9 mouse cellular contexts compared by ENCODE assay signal in genomic region chr2:91656774-91657173, GRCm38 (mm10). TPM values are rescaled to one million over a fixed set of nuclear protein-coding genes. Genes with fewer than 3 reads are reported as not detected.
DNase-seq lines count a peak whose midpoint lies in the region; ATAC-seq and TF ChIP-seq lines count a peak whose summit lies in the region.
"Had no signal": no experiment of that assay in that cellular context is flagged by ENCODE, and none has a peak within 500 bp of the region (broad histone marks: within the 10 kb centered on the region; RNA-seq: fewer than 3 reads in every experiment).

No protein-coding gene starts in this region.

- H3K4me2 ChIP-seq in liver, embryonic 14.5 days (ENCODE audit: low read depth), result no peak overlapping the region
- H3K4me2 ChIP-seq in stomach, embryonic 14.5 days (replicated peaks; ENCODE audit: low read depth, low read length), result no peak overlapping the region

- no peak for TF ChIP-seq EP300 in liver, embryonic 14.5 days (IDR thresholded peaks at IDR 0.05; ENCODE audit: low read depth)

- no peak for TF ChIP-seq POLR2A in cortical plate, adult 2 months (IDR thresholded peaks at IDR 0.05; ENCODE audit: extremely low read depth, insufficient read depth, low read length)

- H3K4me1 ChIP-seq in cortical plate, adult 2 months (ENCODE audit: control insufficient read depth, insufficient read depth, low read length), result peaks cover 10% of the 10 kb centered on the region
- H3K4me1 ChIP-seq in liver, embryonic 14.5 days (replicated peaks; ENCODE audit: control insufficient read depth in 2 of 2, insufficient read depth in 2 of 2, low read length in 1 of 2), result 0 out of 4 replicates have a peak, but pooled peaks cover 0 to under 1% of the 10 kb centered on the region in 2 experiments
- H3K4me1 ChIP-seq in stomach, embryonic 14.5 days (ENCODE audit: control insufficient read depth, insufficient read depth, low read length), result peaks cover 4% of the 10 kb centered on the region; the same call in 1 of the 2 replicates

- no peak overlapping the region for H3K27ac ChIP-seq in left cerebral cortex, adult 2 months
- no peak overlapping the region for H3K27ac ChIP-seq in cortical plate, adult 2 months (ENCODE audit: insufficient read depth, low read length)
- no peak overlapping the region for H3K27ac ChIP-seq in liver, embryonic 14.5 days
- no peak overlapping the region for H3K27ac ChIP-seq in stomach, embryonic 14.5 days (ENCODE audit: low read length)

- WGBS in liver, embryonic 14.5 days (ENCODE audit: insufficient replicate concordance), result 68% methylated on average over 8 of the region's 8 CpGs
- WGBS in stomach, embryonic 14.5 days, result 55% methylated on average over 8 of the region's 8 CpGs

- intact Hi-C loops in left cerebral cortex, adult 2 months (cut with DNase I), result no loop called here
- intact Hi-C loops in left cerebral cortex, postnatal 10 days (cut with DNase I), result no loop called here
- intact Hi-C loops in left cerebral cortex, postnatal 25 days (cut with DNase I), result no loop called here

- H3K27me3 ChIP-seq in liver, embryonic 14.5 days (ENCODE audit: control insufficient read depth, insufficient read depth, low read length), result no peaks in the 10 kb centered on the region
- H3K27me3 ChIP-seq in stomach, embryonic 14.5 days (ENCODE audit: control insufficient read depth, insufficient read depth, low read length), result no peaks in the 10 kb centered on the region

- no peak overlapping the region for H3K4me3 ChIP-seq in left cerebral cortex, adult 2 months
- H3K4me3 ChIP-seq in cortical plate, adult 2 months (ENCODE audit: insufficient read depth, low read length), result no peak overlapping the region
- H3K4me3 ChIP-seq in liver, embryonic 14.5 days (ENCODE audit: insufficient read depth in 1 of 2, low read depth in 2 of 2, low read length in 2 of 2), result no peak overlapping the region
- no peak overlapping the region for H3K4me3 ChIP-seq in stomach, embryonic 14.5 days (ENCODE audit: low read depth, low read length)
- H3K4me3 ChIP-seq: myocyte had no signal

- peak; percentile 24 for TF ChIP-seq CTCF in left cerebral cortex, adult 2 months (IDR thresholded peaks at IDR 0.05)
- TF ChIP-seq CTCF in cortical plate, adult 2 months (IDR thresholded peaks at IDR 0.05; ENCODE audit: extremely low read depth, insufficient read depth, low read length), result 0 out of 2 replicates have a peak, but pooled peaks have one; percentile 3
- TF ChIP-seq CTCF in liver, embryonic 14.5 days (IDR thresholded peaks at IDR 0.05; ENCODE audit: low read depth), result peak; percentile 65

- ATAC-seq in liver, embryonic 14.5 days (ENCODE audit: insufficient read depth), result no peak
- 0 out of 2 replicates have a peak, but pooled peaks have one; percentile 33 for ATAC-seq in stomach, embryonic 14.5 days (ENCODE audit: insufficient number of reproducible peaks, insufficient read depth, low FRiP score, low read depth)
- ATAC-seq: hindbrain, embryonic 16.5 days had no signal

- no peak for DNase-seq in left cerebral cortex, adult 2 months (ENCODE audit: extremely low spot score in 1 of 2, low spot score in 2 of 2)
- no peak for DNase-seq in left cerebral cortex, postnatal 10 days (ENCODE audit: extremely low spot score in 1 of 2, low spot score in 2 of 2)
- DNase-seq in liver, embryonic 14.5 days (ENCODE audit: low read depth in 3 of 3, low spot score in 3 of 3), result no peak
- DNase-seq in thymus, postnatal 0 days (ENCODE audit: low spot score), result no peak
- DNase-seq in left cerebral cortex, postnatal 25 days (ENCODE audit: low spot score in 2 of 2), result no peak

- H3K9me3 ChIP-seq in liver, embryonic 14.5 days (ENCODE audit: control insufficient read depth, low read length), result no peaks in the 10 kb centered on the region
- no peaks in the 10 kb centered on the region for H3K9me3 ChIP-seq in stomach, embryonic 14.5 days (ENCODE audit: control insufficient read depth, low read depth, low read length)

- H3K36me3 ChIP-seq in liver, embryonic 14.5 days (replicated peaks; ENCODE audit: control insufficient read depth, insufficient read depth, low read depth), result peaks cover 16% of the 10 kb centered on the region
- H3K36me3 ChIP-seq in stomach, embryonic 14.5 days (ENCODE audit: control insufficient read depth, insufficient read depth, low read length), result peaks cover 64% of the 10 kb centered on the region

- no peak overlapping the region for H3K9ac ChIP-seq in liver, embryonic 14.5 days (replicated peaks)
- H3K9ac ChIP-seq in stomach, embryonic 14.5 days (replicated peaks; ENCODE audit: low read depth, low read length), result no peak overlapping the region

RNA-seq across cellular contexts. Expression of gene Arhgap1, which starts 7.1 kb away (rescaled TPM):
- total RNA-seq in left cerebral cortex, adult 2 months (2021), result 10 to 100 TPM; 74.2 to 80.4 TPM
- total RNA-seq in left cerebral cortex, postnatal 10 days (2021), result 10 to 100 TPM; 80.2 to 81.5 TPM
- polyA plus RNA-seq in cortical plate, adult 2 months (2012; rRNA removed), result 68.9 and 72.1 TPM in 2 replicates
- polyA plus RNA-seq in liver, embryonic 14.5 days (2012; rRNA removed), result 22.4 and 25.8 TPM in 2 replicates
- 32.1 and 37.3 TPM in 2 replicates for polyA plus RNA-seq in liver, embryonic 14.5 days (2014; fragmentation: Nextera tagmentation; extraction: Ambion mirVana)
- polyA plus RNA-seq in stomach, embryonic 14.5 days (2014; fragmentation: Nextera tagmentation; extraction: Ambion mirVana), result 147 and 154 TPM in 2 replicates
- 118 and 123 TPM in 2 replicates for polyA plus RNA-seq in thymus, postnatal 0 days (2015; fragmentation: Nextera tagmentation; extraction: Ambion mirVana)
- 10 to 100 TPM; 72.9 to 77.0 TPM for total RNA-seq in left cerebral cortex, postnatal 25 days (2021)

RNA-seq across cellular contexts. Expression of gene Zfp408, which starts 7.2 kb away (rescaled TPM):
- 10 to 100 TPM; 11.7 TPM for total RNA-seq in left cerebral cortex, adult 2 months (2021)
- 10 to 100 TPM; 16.7 to 17.6 TPM for total RNA-seq in left cerebral cortex, postnatal 10 days (2021)
- 13.5 and 13.8 TPM in 2 replicates for polyA plus RNA-seq in cortical plate, adult 2 months (2012; rRNA removed)
- 5.1 and 5.4 TPM in 2 replicates for polyA plus RNA-seq in liver, embryonic 14.5 days (2012; rRNA removed)
- polyA plus RNA-seq in liver, embryonic 14.5 days (2014; fragmentation: Nextera tagmentation; extraction: Ambion mirVana), result 1.0 and 1.2 TPM in 2 replicates
- polyA plus RNA-seq in stomach, embryonic 14.5 days (2014; fragmentation: Nextera tagmentation; extraction: Ambion mirVana), result 7.6 and 8.7 TPM in 2 replicates
- 7.9 and 12.8 TPM in 2 replicates for polyA plus RNA-seq in thymus, postnatal 0 days (2015; fragmentation: Nextera tagmentation; extraction: Ambion mirVana)
- total RNA-seq in left cerebral cortex, postnatal 25 days (2021), result 10 to 100 TPM in 1 of 2 experiments, 1 to 10 TPM in 1; 9.3 to 11.1 TPM

RNA-seq across cellular contexts. Expression of gene F2, which starts 20.6 kb away (rescaled TPM):
- total RNA-seq in left cerebral cortex, adult 2 months (2021), result under 1 TPM in 1 of 2 experiments, not detected in 1; 0.14 TPM
- under 1 TPM; 0.14 to 0.19 TPM for total RNA-seq in left cerebral cortex, postnatal 10 days (2021)
- 0.10 and 0.11 TPM in 2 replicates for polyA plus RNA-seq in cortical plate, adult 2 months (2012; rRNA removed)
- 174 and 202 TPM in 2 replicates for polyA plus RNA-seq in liver, embryonic 14.5 days (2012; rRNA removed)
- 203 and 213 TPM in 2 replicates for polyA plus RNA-seq in liver, embryonic 14.5 days (2014; fragmentation: Nextera tagmentation; extraction: Ambion mirVana)
- 0.13 and 0.61 TPM in 2 replicates for polyA plus RNA-seq in stomach, embryonic 14.5 days (2014; fragmentation: Nextera tagmentation; extraction: Ambion mirVana)
- polyA plus RNA-seq in thymus, postnatal 0 days (2015; fragmentation: Nextera tagmentation; extraction: Ambion mirVana), result 0.98 and 1.0 TPM in 2 replicates
- total RNA-seq in left cerebral cortex, postnatal 25 days (2021), result under 1 TPM in 1 of 2 experiments, not detected in 1; 0.16 TPM

RNA-seq across cellular contexts. Expression of gene Atg13, which starts 53.6 kb away (rescaled TPM):
- total RNA-seq in left cerebral cortex, adult 2 months (2021), result 10 to 100 TPM; 83.7 to 84.1 TPM
- total RNA-seq in left cerebral cortex, postnatal 10 days (2021), result 10 to 100 TPM; 55.8 to 59.3 TPM
- 124 and 132 TPM in 2 replicates for polyA plus RNA-seq in cortical plate, adult 2 months (2012; rRNA removed)
- polyA plus RNA-seq in liver, embryonic 14.5 days (2012; rRNA removed), result 7.4 and 7.5 TPM in 2 replicates
- 11.3 and 12.9 TPM in 2 replicates for polyA plus RNA-seq in liver, embryonic 14.5 days (2014; fragmentation: Nextera tagmentation; extraction: Ambion mirVana)
- 27.8 and 30.0 TPM in 2 replicates for polyA plus RNA-seq in stomach, embryonic 14.5 days (2014; fragmentation: Nextera tagmentation; extraction: Ambion mirVana)
- polyA plus RNA-seq in thymus, postnatal 0 days (2015; fragmentation: Nextera tagmentation; extraction: Ambion mirVana), result 24.2 and 25.2 TPM in 2 replicates
- total RNA-seq in left cerebral cortex, postnatal 25 days (2021), result 10 to 100 TPM; 80.1 to 80.8 TPM

RNA-seq across cellular contexts. Expression of gene Harbi1, which starts 53.9 kb away (rescaled TPM):
- total RNA-seq in left cerebral cortex, adult 2 months (2021), result 1 to 10 TPM; 4.9 to 6.5 TPM
- 1 to 10 TPM; 8.1 to 8.7 TPM for total RNA-seq in left cerebral cortex, postnatal 10 days (2021)
- polyA plus RNA-seq in cortical plate, adult 2 months (2012; rRNA removed), result 3.4 and 4.6 TPM in 2 replicates
- polyA plus RNA-seq in liver, embryonic 14.5 days (2012; rRNA removed), result 2.2 and 2.3 TPM in 2 replicates
- 3.4 and 4.8 TPM in 2 replicates for polyA plus RNA-seq in liver, embryonic 14.5 days (2014; fragmentation: Nextera tagmentation; extraction: Ambion mirVana)
- polyA plus RNA-seq in stomach, embryonic 14.5 days (2014; fragmentation: Nextera tagmentation; extraction: Ambion mirVana), result 18.2 and 21.5 TPM in 2 replicates
- 12.9 and 13.8 TPM in 2 replicates for polyA plus RNA-seq in thymus, postnatal 0 days (2015; fragmentation: Nextera tagmentation; extraction: Ambion mirVana)
- total RNA-seq in left cerebral cortex, postnatal 25 days (2021), result 1 to 10 TPM; 8.3 to 9.7 TPM

Comparison
In these comparisons a context has a peak if more than half of its experiments do, and no peak if none do; other contexts are left out.
1. CTCF ChIP-seq: peak in every context shown above with its lines; median percentile 65 in liver, embryonic 14.5 days; 24 in left cerebral cortex, adult 2 months; 3 in cortical plate, adult 2 months.
2. RNA of gene F2, which starts 20.6 kb away (polyA plus RNA-seq): 174 to 213 TPM in liver, embryonic 14.5 days; 0.98 to 1.0 TPM in thymus, postnatal 0 days, 0.13 to 0.61 TPM in stomach, embryonic 14.5 days and 0.10 to 0.11 TPM in cortical plate, adult 2 months; every median in the first group is over 10 times any median in the second.